Mouse (Mus musculus) forebrain, embryonic 16.5 days (tissue): ENCODE data around the gene Aspg. TPM values are rescaled to one million over a fixed set of nuclear protein-coding genes. Genes with fewer than 3 reads are reported as not detected.

Source experiments
- ATAC-seq: fragments of 200-750 bp; cut with Nextera tagmentation; 2 replicates; pipeline ENCODE4 v1.8.0; 2017; ENCODE audit warnings: mild to moderate bottlenecking, moderate library complexity
- H3K27ac ChIP-seq: fragments of 300-500 bp; sonication (generic); 2 replicates; pipeline ENCODE4 v1.5.1; 2014; ENCODE audit warnings: low read length, control low read depth
- H3K27me3 ChIP-seq: fragments of 300-500 bp; sonication (generic); replicated peaks from 2 replicates; pipeline ENCODE4 v1.6.1; 2014; ENCODE audit warnings: low read length; ENCODE audit not compliant: control insufficient read depth, insufficient read depth
- H3K36me3 ChIP-seq: fragments of 300-500 bp; sonication (generic); 2 replicates; pipeline ENCODE4 v1.6.1; 2014; ENCODE audit not compliant: control insufficient read depth, insufficient read depth
- H3K4me1 ChIP-seq: fragments of 300-500 bp; sonication (generic); replicated peaks from 2 replicates; pipeline ENCODE4 v1.6.1; 2014; ENCODE audit warnings: low read length; ENCODE audit not compliant: control insufficient read depth, insufficient read depth
- H3K4me2 ChIP-seq: fragments of 300-500 bp; sonication (generic); 2 replicates; pipeline ENCODE4 v1.6.1; 2014; ENCODE audit warnings: mild to moderate bottlenecking, low read length, control low read depth
- H3K4me3 ChIP-seq: fragments of 300-500 bp; sonication (generic); replicated peaks from 2 replicates; pipeline ENCODE4 v1.5.1; 2014; ENCODE audit warnings: mild to moderate bottlenecking, low read length, control low read depth
- H3K9ac ChIP-seq: fragments of 300-500 bp; sonication (generic); replicated peaks from 2 replicates; pipeline ENCODE4 v1.6.1; 2014; ENCODE audit warnings: low read depth, low read length, control low read depth
- H3K9me3 ChIP-seq: fragments of 300-500 bp; sonication (generic); 2 replicates; pipeline ENCODE4 v1.6.1; 2016; ENCODE audit warnings: low read length; ENCODE audit not compliant: control insufficient read depth
- WGBS: fragments of 180-500 bp; shearing (Covaris S2); extraction: QIAGEN DNeasy Blood & Tissue Kit; methylation state at CpG from one replicate; pipeline ENCODE4 v1.1.7; 2014; 5-methylcytosine and 5-hydroxymethylcytosine counted together
- polyA plus RNA-seq: library from polyadenylated mRNA; unstranded; fragments of >200 nt; fragmentation: Nextera tagmentation; extraction: Ambion mirVana; gene quantifications from 2 replicates; pipeline ENCODE4 v1.2.1, GENCODE M21; 2015

Aspg gene
- polyA plus RNA-seq, 1 experiment from 2014 or later: 0.75 TPM

- no peak for ATAC-seq
- Histone ChIP-seq H3K27ac (no peak overlapping the region), H3K27me3 (peaks cover 4% of the 10 kb centered on the region), H3K36me3 (no peaks in the 10 kb centered on the region), H3K4me1 (peaks cover 11% of the 10 kb centered on the region; the same call in 1 of the 2 replicates), H3K4me2 (no peak overlapping the region), H3K9ac (no peak overlapping the region), H3K9me3 (no peaks in the 10 kb centered on the region), H3K4me3 (no peak overlapping the region)
- WGBS: 63% methylated on average over 14 of the region's 14 CpGs
These were observed 20.6 kb downstream of the Aspg start for GRCm38 (mm10) chr12:112126931-112127635.

GRCm38 (mm10) chr12:112128526-112128925 is 22.0 kb downstream of the Aspg start:
- 82% methylated on average over 4 of the region's 4 CpGs for WGBS
- no peak overlapping the region for H3K27ac ChIP-seq
- no peak overlapping the region for H3K9ac ChIP-seq
- H3K27me3 ChIP-seq: peaks cover 6% of the 10 kb centered on the region
- no peaks in the 10 kb centered on the region for H3K36me3 ChIP-seq
- no peak for ATAC-seq
- H3K4me3 ChIP-seq: no peak overlapping the region
- H3K4me2 ChIP-seq: no peak overlapping the region
- H3K4me1 ChIP-seq: peaks cover 11% of the 10 kb centered on the region; the same call in 1 of the 2 replicates
- H3K9me3 ChIP-seq: no peaks in the 10 kb centered on the region

GRCm38 (mm10) chr12:112129300-112129856 is 22.9 kb downstream of the Aspg start:
- WGBS: 75% methylated on average over 6 of the region's 6 CpGs
- Histone ChIP-seq H3K9ac (no peak overlapping the region), H3K27ac (no peak overlapping the region), H3K27me3 (peaks cover 6% of the 10 kb centered on the region), H3K4me3 (no peak overlapping the region), H3K36me3 (no peaks in the 10 kb centered on the region), H3K9me3 (no peaks in the 10 kb centered on the region), H3K4me1 (peaks cover 11% of the 10 kb centered on the region; the same call in 1 of the 2 replicates), H3K4me2 (no peak overlapping the region)
- no peak for ATAC-seq

GRCm38 (mm10) chr12:112130161-112130860 is 23.8 kb downstream of the Aspg start:
- H3K27ac ChIP-seq: no peak overlapping the region
- peak overlapping the region; percentile 91 for H3K4me2 ChIP-seq
- 1% methylated on average over 72 of the region's 79 CpGs for WGBS
- peak overlapping the region; percentile 82 for H3K9ac ChIP-seq
- peaks cover 6% of the 10 kb centered on the region for H3K27me3 ChIP-seq
- peak overlapping the region; percentile 61 for H3K4me3 ChIP-seq
- peaks cover 11% of the 10 kb centered on the region; the same call in 1 of the 2 replicates for H3K4me1 ChIP-seq
- H3K9me3 ChIP-seq: no peaks in the 10 kb centered on the region
- H3K36me3 ChIP-seq: no peaks in the 10 kb centered on the region
- peak; percentile 84 for ATAC-seq

GRCm38 (mm10) chr12:112130957-112131356 is 24.5 kb downstream of the Aspg start:
- peak overlapping the region; percentile 91 for H3K4me2 ChIP-seq
- peak overlapping the region; percentile 61 for H3K4me3 ChIP-seq
- H3K4me1 ChIP-seq: peaks cover 11% of the 10 kb centered on the region; the same call in 1 of the 2 replicates
- WGBS: 16% methylated on average over 31 of the region's 32 CpGs
- no peaks in the 10 kb centered on the region for H3K9me3 ChIP-seq
- peaks cover 6% of the 10 kb centered on the region for H3K27me3 ChIP-seq
- H3K9ac ChIP-seq: peak overlapping the region; percentile 82
- no peaks in the 10 kb centered on the region for H3K36me3 ChIP-seq
- no peak for ATAC-seq
- H3K27ac ChIP-seq: no peak overlapping the region

- Histone ChIP-seq H3K9ac (no peak overlapping the region), H3K4me1 (peaks cover 17% of the 10 kb centered on the region), H3K36me3 (no peaks in the 10 kb centered on the region), H3K4me3 (no peak overlapping the region), H3K27ac (no peak overlapping the region), H3K9me3 (no peaks in the 10 kb centered on the region), H3K4me2 (no peak overlapping the region), H3K27me3 (peaks cover 8% of the 10 kb centered on the region; the same call in 1 of the 2 replicates)
- WGBS: 7% methylated on average over 5 of the region's 5 CpGs
- no peak for ATAC-seq
These were observed 33.8 kb downstream of the Aspg start for GRCm38 (mm10) chr12:112140231-112140630.

- peaks cover 8% of the 10 kb centered on the region; the same call in 1 of the 2 replicates for H3K27me3 ChIP-seq
- no peak for ATAC-seq
- no peak overlapping the region for H3K4me3 ChIP-seq
- H3K9me3 ChIP-seq: no peaks in the 10 kb centered on the region
- no peak overlapping the region for H3K9ac ChIP-seq
- H3K4me2 ChIP-seq: no peak overlapping the region
- no peak overlapping the region for H3K27ac ChIP-seq
- H3K4me1 ChIP-seq: peaks cover 22% of the 10 kb centered on the region
- 53% methylated on average over 7 of the region's 7 CpGs for WGBS
- no peaks in the 10 kb centered on the region for H3K36me3 ChIP-seq
These were observed 34.3 kb downstream of the Aspg start for GRCm38 (mm10) chr12:112140745-112141144.

GRCm38 (mm10) chr12:112141300-112141699 is 34.8 kb downstream of the Aspg start:
- Histone ChIP-seq H3K36me3 (no peaks in the 10 kb centered on the region), H3K9me3 (no peaks in the 10 kb centered on the region), H3K27ac (no peak overlapping the region), H3K9ac (no peak overlapping the region), H3K4me1 (peaks cover 27% of the 10 kb centered on the region), H3K4me3 (no peak overlapping the region), H3K4me2 (no peak overlapping the region), H3K27me3 (peaks cover 8% of the 10 kb centered on the region; the same call in 1 of the 2 replicates)
- 9% methylated on average over 6 of the region's 6 CpGs for WGBS
- ATAC-seq: no peak

GRCm38 (mm10) chr12:112143116-112143832 is 36.8 kb downstream of the Aspg start:
- peak overlapping the region; percentile 78 for H3K9ac ChIP-seq
- no peaks in the 10 kb centered on the region for H3K36me3 ChIP-seq
- peak overlapping the region; percentile 74 for H3K4me3 ChIP-seq
- no peak for ATAC-seq
- H3K27ac ChIP-seq: peak overlapping the region; percentile 68
- peaks cover 46% of the 10 kb centered on the region for H3K4me1 ChIP-seq
- H3K9me3 ChIP-seq: no peaks in the 10 kb centered on the region
- H3K4me2 ChIP-seq: peak overlapping the region; percentile 90
- WGBS: 3% methylated on average over 14 of the region's 14 CpGs
- peaks cover 8% of the 10 kb centered on the region; the same call in 1 of the 2 replicates for H3K27me3 ChIP-seq
